Mouse (Mus musculus): ENCODE data around the gene Gm17334. TPM values are rescaled to one million over a fixed set of nuclear protein-coding genes. Genes with fewer than 3 reads are reported as not detected.

Gm17334 gene
- polyA plus RNA-seq, 1 experiment from 2014 or later, result not detected

DNA sequence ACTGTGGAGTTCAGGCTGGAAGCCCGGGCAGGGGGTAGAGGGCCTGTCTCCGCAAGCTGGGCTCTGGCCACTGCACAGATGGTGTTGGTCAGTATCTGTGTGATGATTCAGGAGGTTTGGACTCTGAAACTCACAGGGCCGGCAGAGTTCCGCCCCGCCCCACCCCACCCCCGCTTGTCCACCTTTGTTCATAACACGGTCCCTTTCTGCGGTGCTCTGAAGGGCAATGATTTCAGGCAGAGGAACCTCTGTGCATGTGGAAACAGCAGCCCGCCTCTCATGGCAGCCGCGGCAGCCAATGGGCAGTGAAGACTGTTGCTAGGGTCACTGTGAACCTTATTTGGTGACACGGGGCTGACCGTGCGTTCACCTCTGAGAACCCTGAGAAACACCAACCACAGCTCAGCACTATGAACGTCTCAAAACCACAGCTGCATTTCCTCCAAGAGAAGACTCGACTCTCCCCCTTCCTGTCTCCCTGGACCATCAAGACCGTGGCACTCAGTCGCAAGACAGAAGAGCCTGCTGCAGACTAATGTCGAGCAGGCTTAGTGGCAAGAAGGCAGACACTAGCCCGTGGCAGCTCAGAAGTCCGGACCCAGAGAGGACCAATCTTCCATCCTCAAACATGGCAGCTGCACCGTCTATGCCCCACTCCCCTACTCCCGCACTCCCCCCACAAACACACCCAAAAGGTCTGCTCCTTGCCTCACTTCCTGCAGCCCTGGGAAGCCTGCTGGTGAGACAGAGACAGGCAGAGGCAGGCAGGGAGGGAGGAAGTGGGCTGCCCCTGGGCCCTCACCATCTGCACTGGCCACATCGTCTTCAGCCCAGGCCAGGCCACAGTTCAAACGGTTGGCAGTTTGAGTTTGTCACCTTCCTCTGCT lies 21.9 kb upstream of the Gm17334 start:
- H3K4me3 ChIP-seq, result no peak overlapping the region
- no peaks in the 10 kb centered on the region; the same call in 1 of the 2 replicates for H3K4me1 ChIP-seq
- no peak overlapping the region for H3K27ac ChIP-seq
- 60% methylated on average over 25 of the region's 25 CpGs for WGBS
- no peaks in the 10 kb centered on the region for H3K9me3 ChIP-seq
- no peak overlapping the region for H3K9ac ChIP-seq
- ATAC-seq (ENCODE audit: low FRiP score, low read depth), result no peak
- no peak overlapping the region for H3K4me2 ChIP-seq (replicated peaks)
- H3K36me3 ChIP-seq, result no peaks in the 10 kb centered on the region
- H3K27me3 ChIP-seq (replicated peaks), result no peaks in the 10 kb centered on the region

DNA sequence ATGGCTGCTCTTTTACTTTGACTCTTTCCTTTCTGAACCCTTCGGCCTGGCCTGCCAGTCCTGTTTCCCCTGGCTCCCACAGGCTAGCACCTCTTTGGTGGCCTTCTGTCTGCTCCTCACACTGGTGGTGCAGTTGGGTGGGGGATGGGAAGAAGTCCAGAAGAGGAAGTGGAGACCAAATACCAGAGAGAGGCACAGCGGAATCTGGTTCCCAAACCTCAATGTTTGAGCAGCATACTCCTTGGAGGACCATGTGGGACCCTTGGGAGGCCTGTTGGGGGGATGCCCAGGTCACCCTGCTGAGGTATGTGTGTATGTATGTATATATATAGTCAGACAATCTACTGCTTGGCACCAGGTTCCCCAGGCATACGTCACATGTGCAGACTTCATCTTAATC lies 21.0 kb upstream of the Gm17334 start:
- Histone ChIP-seq H3K27ac (no peak overlapping the region), H3K36me3 (no peaks in the 10 kb centered on the region), H3K9ac (no peak overlapping the region), H3K4me2 (replicated peaks) (no peak overlapping the region), H3K4me3 (no peak overlapping the region), H3K9me3 (no peaks in the 10 kb centered on the region), H3K4me1 (no peaks in the 10 kb centered on the region; the same call in 1 of the 2 replicates), H3K27me3 (replicated peaks) (no peaks in the 10 kb centered on the region)
- ATAC-seq (ENCODE audit: low FRiP score, low read depth), result no peak
- WGBS, result 80% methylated on average over 3 of the region's 3 CpGs

DNA sequence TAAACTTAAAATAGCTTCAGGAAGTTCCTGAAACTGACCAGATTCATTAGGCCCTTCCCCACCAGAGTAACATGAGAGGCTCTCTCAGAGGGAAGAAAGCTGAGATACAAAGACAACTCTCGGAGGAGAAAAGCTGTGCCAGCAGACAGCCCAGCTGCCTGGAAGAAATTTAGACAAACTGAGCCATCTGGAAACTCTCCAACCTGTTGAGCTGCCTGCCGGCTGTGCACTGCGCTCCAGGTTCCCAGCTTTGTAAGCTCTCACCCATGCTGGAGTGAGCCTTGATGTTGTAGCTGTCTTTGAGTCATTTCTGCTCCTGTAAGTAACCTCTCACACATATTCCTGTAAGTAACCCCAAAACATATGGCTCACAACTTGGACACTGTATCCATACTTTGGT lies 20.0 kb upstream of the Gm17334 start:
- Histone ChIP-seq H3K27ac (no peak overlapping the region), H3K9me3 (no peaks in the 10 kb centered on the region), H3K4me1 (no peaks in the 10 kb centered on the region; the same call in 1 of the 2 replicates), H3K4me3 (no peak overlapping the region), H3K36me3 (no peaks in the 10 kb centered on the region), H3K27me3 (replicated peaks) (no peaks in the 10 kb centered on the region), H3K4me2 (replicated peaks) (no peak overlapping the region), H3K9ac (no peak overlapping the region)
- WGBS, result 78% methylated on average over 3 of the region's 3 CpGs
- no peak for ATAC-seq (ENCODE audit: low FRiP score, low read depth)

DNA sequence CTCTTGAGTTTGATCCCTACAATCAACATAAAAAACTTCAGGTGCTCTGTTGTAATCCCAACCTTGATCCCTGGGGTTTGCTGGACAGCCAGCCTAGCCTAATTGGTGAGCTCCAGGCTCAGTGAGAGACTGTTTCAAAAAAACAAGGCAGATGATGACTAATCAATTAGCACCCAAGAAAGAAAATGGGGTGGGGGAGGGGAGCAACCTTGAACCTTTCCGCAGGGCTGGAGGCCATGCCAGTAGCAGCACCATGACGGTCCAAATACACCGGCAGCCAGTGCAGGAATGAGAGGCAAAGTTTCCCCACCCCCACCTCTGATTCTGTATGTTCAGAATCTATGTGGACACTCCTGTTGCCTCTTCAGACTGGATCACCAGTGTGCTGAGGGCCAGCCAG lies 16.3 kb upstream of the Gm17334 start:
- Histone ChIP-seq H3K27me3 (replicated peaks) (no peaks in the 10 kb centered on the region), H3K36me3 (no peaks in the 10 kb centered on the region), H3K4me3 (no peak overlapping the region), H3K9ac (no peak overlapping the region), H3K27ac (no peak overlapping the region), H3K9me3 (no peaks in the 10 kb centered on the region), H3K4me1 (no peaks in the 10 kb centered on the region), H3K4me2 (replicated peaks) (no peak overlapping the region)
- no peak for ATAC-seq (ENCODE audit: low FRiP score, low read depth)
- WGBS, result 82% methylated on average over 3 of the region's 3 CpGs

DNA sequence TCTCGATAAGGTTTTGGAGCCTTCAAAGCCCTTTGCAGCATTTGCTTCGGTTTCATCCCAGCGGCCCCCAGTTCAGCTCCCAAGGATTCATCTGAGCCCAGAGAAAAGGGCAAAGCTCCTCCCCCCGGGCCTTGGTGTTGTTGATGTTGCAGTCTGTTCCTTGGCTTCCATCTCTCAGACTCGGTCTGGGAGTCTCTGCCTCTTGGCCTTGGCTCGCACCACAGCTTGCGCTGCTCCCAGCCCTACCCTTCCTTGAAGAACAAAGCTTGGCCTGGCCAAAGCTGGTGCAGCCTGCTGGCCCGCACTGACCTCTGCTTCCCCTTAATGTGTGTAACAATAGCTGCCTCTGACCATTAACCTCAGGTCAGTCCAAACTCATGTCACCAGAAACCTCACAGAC lies 15.2 kb upstream of the Gm17334 start:
- Histone ChIP-seq H3K27ac (no peak overlapping the region), H3K36me3 (no peaks in the 10 kb centered on the region), H3K4me3 (no peak overlapping the region), H3K4me2 (replicated peaks) (no peak overlapping the region), H3K4me1 (no peaks in the 10 kb centered on the region), H3K9ac (no peak overlapping the region), H3K9me3 (no peaks in the 10 kb centered on the region), H3K27me3 (replicated peaks) (no peaks in the 10 kb centered on the region)
- no peak for ATAC-seq (ENCODE audit: low FRiP score, low read depth)
- WGBS, result 55% methylated on average over 8 of the region's 8 CpGs

DNA sequence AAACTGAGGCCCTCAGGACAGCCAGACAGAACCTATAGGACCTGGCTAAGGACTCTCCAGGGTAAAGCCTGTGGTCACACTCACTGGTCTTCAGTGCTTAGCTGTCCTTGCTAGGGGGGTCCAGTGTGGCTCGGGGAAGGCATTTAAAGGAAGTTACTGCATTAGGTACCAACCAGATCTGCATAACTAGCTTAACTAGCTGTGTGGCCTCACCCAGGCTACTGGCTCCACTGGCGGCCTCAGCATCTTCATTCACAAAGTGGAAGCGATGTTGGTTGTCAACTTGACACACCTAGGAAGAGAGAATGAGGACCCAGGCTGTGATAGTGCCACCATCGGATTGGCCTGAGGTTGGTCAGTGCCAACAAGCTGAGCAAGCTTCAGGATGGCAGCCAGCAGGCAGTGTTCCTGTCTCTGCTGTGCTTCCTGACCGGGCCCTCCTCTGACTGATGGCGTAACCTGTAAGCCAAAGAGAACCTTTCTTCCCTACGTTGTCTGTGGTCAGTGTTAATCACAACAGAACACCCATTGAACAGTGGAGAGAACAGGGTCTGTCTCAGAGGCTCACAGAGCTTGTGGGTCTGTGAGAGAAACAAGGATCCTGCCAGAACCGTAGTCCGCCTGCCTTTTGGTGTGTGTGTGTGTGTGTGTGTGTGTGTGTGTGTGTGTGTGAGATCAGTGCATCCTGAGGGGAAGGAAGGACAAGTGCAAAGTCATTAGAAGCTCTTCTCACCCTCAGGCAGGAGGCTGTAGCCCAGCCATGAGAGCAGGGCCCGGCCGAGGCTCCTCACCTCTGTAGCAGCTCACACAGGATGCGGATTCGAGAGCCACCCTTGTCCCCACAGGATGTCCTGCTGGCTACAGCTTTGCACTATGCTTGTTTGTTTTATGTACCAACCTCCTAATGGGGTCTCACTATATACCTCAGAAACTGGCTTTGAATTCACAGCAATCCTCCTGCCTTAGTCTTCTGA lies 13.4 kb upstream of the Gm17334 start:
- no peaks in the 10 kb centered on the region for H3K36me3 ChIP-seq
- no peak overlapping the region for H3K4me3 ChIP-seq
- no peaks in the 10 kb centered on the region for H3K27me3 ChIP-seq (replicated peaks)
- no peak overlapping the region for H3K4me2 ChIP-seq (replicated peaks)
- no peak overlapping the region for H3K9ac ChIP-seq
- H3K9me3 ChIP-seq, result no peaks in the 10 kb centered on the region
- ATAC-seq (ENCODE audit: low FRiP score, low read depth), result no peak
- H3K27ac ChIP-seq, result no peak overlapping the region
- H3K4me1 ChIP-seq, result no peaks in the 10 kb centered on the region
- 88% methylated on average over 13 of the region's 13 CpGs for WGBS

DNA sequence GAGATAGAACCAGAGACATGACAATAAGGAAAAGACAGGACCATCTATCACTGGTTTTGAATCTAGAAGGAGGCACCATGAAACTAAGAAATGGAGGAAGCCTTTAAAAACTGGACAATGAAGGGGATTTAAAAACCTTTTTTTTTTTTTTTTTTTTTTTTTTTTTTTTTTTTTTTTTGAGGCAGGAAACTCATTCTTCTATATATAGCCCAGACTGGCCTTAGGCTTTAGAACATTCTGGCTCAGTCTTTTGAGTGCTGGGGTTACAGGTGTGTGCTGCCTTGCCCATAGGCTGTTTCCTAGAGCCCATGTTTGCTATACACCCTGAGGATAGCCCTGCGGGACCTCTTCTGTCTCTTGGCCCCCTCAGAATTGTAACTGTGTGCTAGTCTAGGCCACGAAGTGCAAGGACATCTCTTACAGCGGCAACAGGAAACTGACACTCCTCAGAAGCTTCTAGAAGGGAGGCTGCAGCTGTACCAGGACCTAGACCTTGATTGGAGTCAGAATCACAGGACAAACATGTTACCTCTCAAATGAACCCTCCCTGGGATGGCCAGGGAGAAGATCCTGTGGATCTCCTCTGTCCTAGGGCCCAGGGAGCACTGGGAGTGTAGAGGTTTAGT lies 12.4 kb upstream of the Gm17334 start:
- Histone ChIP-seq H3K4me1 (no peaks in the 10 kb centered on the region), H3K27ac (no peak overlapping the region), H3K4me2 (replicated peaks) (no peak overlapping the region), H3K27me3 (replicated peaks) (no peaks in the 10 kb centered on the region), H3K9me3 (no peaks in the 10 kb centered on the region), H3K36me3 (no peaks in the 10 kb centered on the region), H3K9ac (no peak overlapping the region), H3K4me3 (no peak overlapping the region)
- WGBS, result 87% methylated on average over 3 of the region's 3 CpGs
- no peak for ATAC-seq (ENCODE audit: low FRiP score, low read depth)

DNA sequence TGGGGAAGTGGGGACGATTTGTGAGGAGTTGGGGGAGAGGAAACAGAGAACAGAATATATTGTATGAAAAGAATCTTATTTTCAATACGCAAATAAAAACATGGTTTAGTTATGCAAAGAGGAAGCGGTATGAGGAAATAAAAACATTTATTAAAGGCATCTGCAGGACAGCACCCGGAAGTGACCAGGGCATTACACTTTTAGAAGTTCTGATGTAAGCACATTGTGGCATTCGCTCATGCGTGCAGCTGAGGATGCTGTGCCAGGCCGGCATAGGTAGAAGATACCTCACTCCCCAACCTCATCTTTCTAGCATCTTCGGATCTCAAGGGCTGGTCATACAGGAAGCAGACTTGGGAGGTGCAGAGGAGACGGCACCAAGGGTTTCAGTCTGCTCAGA lies 10.3 kb upstream of the Gm17334 start:
- Histone ChIP-seq H3K4me3 (no peak overlapping the region), H3K4me2 (replicated peaks) (no peak overlapping the region), H3K9ac (no peak overlapping the region), H3K27me3 (replicated peaks) (no peaks in the 10 kb centered on the region), H3K9me3 (no peaks in the 10 kb centered on the region), H3K4me1 (no peaks in the 10 kb centered on the region), H3K27ac (no peak overlapping the region), H3K36me3 (no peaks in the 10 kb centered on the region)
- no peak for ATAC-seq (ENCODE audit: low FRiP score, low read depth)
- WGBS, result 89% methylated on average over 9 of the region's 9 CpGs

DNA sequence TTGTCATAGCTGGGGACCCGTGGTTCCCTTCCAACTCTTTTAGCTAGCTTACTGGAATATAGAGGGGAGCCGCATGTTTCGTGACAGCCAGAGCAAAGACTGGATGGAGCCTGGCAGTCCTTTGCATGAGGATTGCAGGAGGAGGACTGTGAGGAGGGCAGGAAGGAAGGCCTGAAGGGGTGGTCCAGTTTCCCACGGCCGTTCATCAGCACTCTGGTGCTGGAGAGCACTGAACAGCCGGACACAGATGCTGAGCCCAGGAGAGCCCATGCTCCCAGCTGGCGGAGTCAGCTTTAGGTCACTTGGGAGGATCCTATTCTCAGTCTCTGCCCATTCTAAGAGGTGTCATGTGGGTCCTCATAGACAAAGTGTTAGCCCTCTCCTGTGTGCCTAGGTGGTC lies 9.0 kb upstream of the Gm17334 start:
- Histone ChIP-seq H3K27ac (no peak overlapping the region), H3K4me3 (no peak overlapping the region), H3K4me2 (replicated peaks) (no peak overlapping the region), H3K36me3 (no peaks in the 10 kb centered on the region), H3K9ac (no peak overlapping the region), H3K4me1 (no peaks in the 10 kb centered on the region), H3K9me3 (no peaks in the 10 kb centered on the region), H3K27me3 (replicated peaks) (no peaks in the 10 kb centered on the region)
- no peak for ATAC-seq (ENCODE audit: low FRiP score, low read depth)
- WGBS, result 85% methylated on average over 7 of the region's 7 CpGs

DNA sequence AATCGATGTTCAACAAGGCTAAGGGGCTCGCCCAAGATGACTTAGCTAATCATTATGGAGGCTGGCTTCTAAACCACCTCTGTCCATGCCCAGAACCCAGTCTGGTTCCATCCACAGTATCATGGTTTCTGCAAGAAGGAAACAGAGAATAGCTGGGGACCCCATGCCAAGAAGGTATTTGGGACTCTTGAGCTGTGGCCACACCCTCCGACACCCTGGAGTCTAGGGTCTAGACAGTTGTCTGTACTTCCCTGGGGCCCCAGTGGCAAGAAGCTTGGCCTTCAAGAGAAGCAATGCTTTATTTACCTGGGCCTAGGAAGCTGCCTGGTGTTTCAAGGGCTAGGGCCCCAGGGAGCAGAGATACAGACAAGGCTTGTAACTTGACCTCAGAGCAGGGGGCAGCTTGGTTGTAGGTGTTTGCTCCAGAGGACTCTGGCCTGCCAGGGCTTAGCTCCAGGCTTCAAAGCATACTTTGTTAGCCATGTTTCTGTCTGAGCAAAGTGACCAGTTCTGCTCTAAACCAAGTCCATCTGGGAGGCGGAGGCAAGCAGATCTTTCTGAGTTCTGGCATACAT lies 8.3 kb upstream of the Gm17334 start:
- no peak for ATAC-seq (ENCODE audit: low FRiP score, low read depth)
- H3K27ac ChIP-seq, result no peak overlapping the region
- H3K9me3 ChIP-seq, result no peaks in the 10 kb centered on the region
- H3K27me3 ChIP-seq (replicated peaks), result no peaks in the 10 kb centered on the region
- H3K4me1 ChIP-seq, result no peaks in the 10 kb centered on the region
- H3K4me3 ChIP-seq, result no peak overlapping the region
- H3K4me2 ChIP-seq (replicated peaks), result no peak overlapping the region
- 85% methylated on average over 4 of the region's 4 CpGs for WGBS
- H3K36me3 ChIP-seq, result no peaks in the 10 kb centered on the region
- no peak overlapping the region for H3K9ac ChIP-seq

DNA sequence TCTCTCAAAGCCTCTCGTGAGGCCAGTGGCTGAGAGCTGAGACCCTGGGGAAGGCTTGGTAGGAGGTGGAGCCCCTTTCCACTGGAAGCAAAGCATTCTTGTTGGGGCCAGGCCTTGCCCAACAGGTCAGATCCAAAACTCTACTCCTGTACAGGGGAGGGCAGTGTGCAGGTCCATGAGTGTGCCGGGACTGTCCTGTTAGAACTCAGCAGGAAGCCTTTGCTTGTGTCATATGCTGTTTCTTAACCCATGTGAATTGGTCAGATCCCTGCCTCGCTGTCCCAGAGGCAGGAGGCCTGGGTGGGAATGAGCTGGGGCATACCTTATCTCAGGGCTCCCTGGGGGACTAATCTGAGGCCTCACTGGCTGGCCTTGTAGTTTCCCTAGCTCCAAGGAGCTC lies 7.3 kb upstream of the Gm17334 start:
- 71% methylated on average over 3 of the region's 3 CpGs for WGBS
- Histone ChIP-seq H3K27ac (no peak overlapping the region), H3K36me3 (no peaks in the 10 kb centered on the region), H3K9me3 (no peaks in the 10 kb centered on the region), H3K4me2 (replicated peaks) (no peak overlapping the region), H3K4me1 (no peaks in the 10 kb centered on the region), H3K27me3 (replicated peaks) (no peaks in the 10 kb centered on the region), H3K4me3 (no peak overlapping the region), H3K9ac (no peak overlapping the region)
- no peak for ATAC-seq (ENCODE audit: low FRiP score, low read depth)

DNA sequence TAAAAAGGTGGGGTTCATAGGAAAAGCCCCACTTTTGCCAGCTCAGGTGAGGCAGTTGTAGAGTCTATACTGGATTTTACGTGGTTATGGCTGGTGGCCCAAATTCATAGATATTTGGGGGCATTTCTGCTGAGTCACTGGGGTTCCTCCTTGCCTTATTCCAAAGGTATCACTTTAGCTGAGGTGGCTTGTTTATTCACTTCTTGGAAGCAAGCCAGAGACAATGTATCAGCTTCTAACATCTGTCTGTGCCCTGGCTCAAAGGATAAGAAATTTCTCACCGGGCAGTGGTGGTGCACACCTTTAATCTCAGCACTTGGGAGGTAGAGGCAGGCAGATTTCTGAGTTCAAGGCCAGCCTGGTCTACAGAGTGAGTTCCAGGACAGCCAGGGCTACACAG lies 6.8 kb upstream of the Gm17334 start:
- H3K9ac ChIP-seq, result no peak overlapping the region
- no peaks in the 10 kb centered on the region for H3K9me3 ChIP-seq
- H3K27me3 ChIP-seq (replicated peaks), result no peaks in the 10 kb centered on the region
- H3K36me3 ChIP-seq, result no peaks in the 10 kb centered on the region
- 91% methylated on average over 2 of the region's 2 CpGs for WGBS
- no peak for ATAC-seq (ENCODE audit: low FRiP score, low read depth)
- no peak overlapping the region for H3K4me2 ChIP-seq (replicated peaks)
- H3K4me3 ChIP-seq, result no peak overlapping the region
- H3K27ac ChIP-seq, result no peak overlapping the region
- no peaks in the 10 kb centered on the region for H3K4me1 ChIP-seq

All from neural tube, embryonic 12.5 days (tissue).